Mouse (Mus musculus): ENCODE measurements at regions not wholly inside any gene's neighbourhood (a gene's known extent, or its start where the extent isn't known, plus 50 kb on each side); places are given as distances from the start of the nearest gene placed in this dataset.

GRCm38 (mm10) chr7:139741246-139741903 lies 57.8 kb upstream of the Cfap46 start:
- no peak for DNase-seq (ENCODE audit: low spot score)

GRCm38 (mm10) chr7:139746803-139747202 lies 63.2 kb upstream of the Cfap46 start:
- DNase-seq (ENCODE audit: low spot score) = peak; percentile 70

GRCm38 (mm10) chr7:139747290-139748067 lies 63.9 kb upstream of the Cfap46 start:
- DNase-seq (ENCODE audit: low spot score) = no peak

- DNase-seq (ENCODE audit: low spot score) = no peak
Observed at GRCm38 (mm10) chr7:139755004-139755403, 71.4 kb upstream of the Cfap46 start.

- DNase-seq (ENCODE audit: low spot score) = no peak
Observed at GRCm38 (mm10) chr7:139762522-139762921, 71.5 kb upstream of the Adgra1 start.

- no peak for DNase-seq (ENCODE audit: low spot score)
Observed at GRCm38 (mm10) chr7:139763241-139763640, 70.7 kb upstream of the Adgra1 start.

GRCm38 (mm10) chr7:139766296-139766695 lies 67.7 kb upstream of the Adgra1 start:
- no peak for DNase-seq (ENCODE audit: low spot score)

- no peak for DNase-seq (ENCODE audit: low spot score)
Observed at GRCm38 (mm10) chr7:139769167-139769566, 64.8 kb upstream of the Adgra1 start.

GRCm38 (mm10) chr7:139777243-139777642 lies 56.7 kb upstream of the Adgra1 start:
- DNase-seq (ENCODE audit: low spot score) = no peak

GRCm38 (mm10) chr7:139779876-139780275 lies 54.1 kb upstream of the Adgra1 start:
- DNase-seq (ENCODE audit: low spot score) = no peak

- DNase-seq (ENCODE audit: low spot score) = no peak
Observed at GRCm38 (mm10) chr7:139781513-139781912, 52.5 kb upstream of the Adgra1 start.

Measured in testis, postnatal 10 days (tissue).